Mouse (Mus musculus) megakaryocyte-erythroid progenitor cell, adult 5-6 weeks (primary cell): Measurements from ENCODE around the gene Bid. TPM values are rescaled to one million over a fixed set of nuclear protein-coding genes. Genes with fewer than 3 reads are reported as not detected.

Source experiments
- ATAC-seq: replicated peaks from 2 replicates; pipeline ENCODE4 v1.8.0; 2016; ENCODE audit warnings: mild to moderate bottlenecking, inconsistent platforms; ENCODE audit not compliant: severe bottlenecking, poor library complexity, low FRiP score, low TSS enrichment
- total RNA-seq, 2 experiments: library from RNA; stranded (forward) in 1 of 2; stranded (reverse) in 1 of 2; fragments of 200-1000, 215-1000 nt in 1 of 2; fragments of >200 nt in 1 of 2; fragmentation: Nextera tagmentation in 1 of 2; gene quantifications; 2 replicates each; pipeline ENCODE4 v1.2.3; 2014 to 2017

Gene Bid
- total RNA-seq (2014; fragmentation: Nextera tagmentation) (55.4 TPM in 2 replicates), total RNA-seq (2017) (23.7 and 25.8 TPM in 2 replicates)

- peak; percentile 69 for ATAC-seq
Measured at GRCm38 (mm10) chr6:120916074-120916971, at the start of gene Bid. Bid (minus strand) TSS chr6:120916853.

- no peak for ATAC-seq
Measured at GRCm38 (mm10) chr6:120965814-120966213, 49.2 kb upstream of the Bid start.

GRCm38 (mm10) chr6:120964179-120964578, 47.5 kb upstream of the Bid start:
- no peak for ATAC-seq

GRCm38 (mm10) chr6:120960338-120961030, 43.8 kb upstream of the Bid start:
- ATAC-seq, result no peak

GRCm38 (mm10) chr6:120957331-120957730, 40.7 kb upstream of the Bid start:
- ATAC-seq, result peak; percentile 31

- ATAC-seq, result peak; percentile 88
Measured at GRCm38 (mm10) chr6:120956259-120957161, 39.9 kb upstream of the Bid start.

GRCm38 (mm10) chr6:120955215-120955614, 38.6 kb upstream of the Bid start:
- ATAC-seq, result no peak

GRCm38 (mm10) chr6:120954241-120954640, 37.6 kb upstream of the Bid start:
- no peak for ATAC-seq

GRCm38 (mm10) chr6:120952475-120952874, 35.8 kb upstream of the Bid start:
- no peak for ATAC-seq

- ATAC-seq, result no peak
Measured at GRCm38 (mm10) chr6:120951311-120951710, 34.7 kb upstream of the Bid start.

- ATAC-seq, result no peak
Measured at GRCm38 (mm10) chr6:120945510-120945909, 28.9 kb upstream of the Bid start.

GRCm38 (mm10) chr6:120943964-120944363, 27.3 kb upstream of the Bid start:
- no peak for ATAC-seq

GRCm38 (mm10) chr6:120943551-120943950, 26.9 kb upstream of the Bid start:
- ATAC-seq, result 0 out of 2 replicates have a peak, but pooled peaks have one; percentile 25

- no peak for ATAC-seq
Measured at GRCm38 (mm10) chr6:120943079-120943478, 26.4 kb upstream of the Bid start.

- ATAC-seq, result no peak
Measured at GRCm38 (mm10) chr6:120941575-120941974, 24.9 kb upstream of the Bid start.

- ATAC-seq, result no peak
Measured at GRCm38 (mm10) chr6:120941084-120941481, 24.4 kb upstream of the Bid start.

- ATAC-seq, result no peak
Measured at GRCm38 (mm10) chr6:120940446-120941083, 23.9 kb upstream of the Bid start.

- ATAC-seq, result no peak
Measured at GRCm38 (mm10) chr6:120939783-120940182, 23.1 kb upstream of the Bid start.
